Comparison of ENCODE assay signal across 9 mouse cellular contexts in the genomic region with DNA sequence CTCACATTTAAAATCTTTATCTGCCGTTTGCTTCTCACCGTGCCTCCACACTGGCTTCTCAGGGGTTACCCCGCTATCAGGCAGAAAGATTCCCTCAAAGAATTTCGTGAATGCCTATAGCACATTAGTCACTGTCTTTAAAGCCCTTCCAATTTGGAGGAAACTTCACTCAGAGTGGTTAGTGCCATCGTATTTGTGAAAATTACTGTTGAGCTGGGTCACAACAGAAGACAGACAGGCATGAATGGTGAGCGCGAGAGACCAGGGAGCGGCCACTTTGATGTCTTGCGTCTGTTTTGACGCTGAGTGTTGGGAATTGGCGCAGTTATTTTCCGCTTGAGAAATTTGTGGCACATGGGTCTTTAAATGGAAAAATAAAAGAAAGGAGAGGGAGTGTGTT.
DNase-seq lines count a peak whose midpoint lies in the region; ATAC-seq lines count a peak whose summit lies in the region.
"Had no signal": no experiment of that assay in that cellular context is flagged by ENCODE, and none has a peak within 500 bp of the region (broad histone marks: within the 10 kb centered on the region; RNA-seq: fewer than 3 reads in every experiment).

No protein-coding gene starts in this region.

- peak overlapping the region; percentile 22 for H3K4me3 ChIP-seq in heart, embryonic 16.5 days (ENCODE audit: low read length)
- H3K4me3 ChIP-seq in embryonic facial prominence, embryonic 10.5 days: peak overlapping the region; percentile 48
- H3K4me3 ChIP-seq in hindbrain, embryonic 15.5 days: peak overlapping the region; percentile 39
- peak overlapping the region; percentile 32 for H3K4me3 ChIP-seq in midbrain, embryonic 16.5 days (ENCODE audit: low read depth, low read length)

- H3K27ac ChIP-seq in heart, embryonic 16.5 days (ENCODE audit: low read length): no peak overlapping the region
- no peak overlapping the region for H3K27ac ChIP-seq in embryonic facial prominence, embryonic 10.5 days (replicated peaks)
- 0 out of 2 replicates have a peak overlapping the region, but pooled peaks have one; percentile 48 for H3K27ac ChIP-seq in hindbrain, embryonic 15.5 days (replicated peaks)
- peak overlapping the region; percentile 64 for H3K27ac ChIP-seq in midbrain, embryonic 16.5 days (ENCODE audit: low read length)

- peaks cover 10% of the 10 kb centered on the region for H3K4me1 ChIP-seq in heart, embryonic 16.5 days (ENCODE audit: control insufficient read depth, insufficient read depth, low read length)
- peaks cover 19% of the 10 kb centered on the region for H3K4me1 ChIP-seq in embryonic facial prominence, embryonic 10.5 days
- H3K4me1 ChIP-seq in hindbrain, embryonic 15.5 days (replicated peaks): peaks cover 17% of the 10 kb centered on the region
- H3K4me1 ChIP-seq in midbrain, embryonic 16.5 days (ENCODE audit: control insufficient read depth, insufficient read depth, low read length): peaks cover 17% of the 10 kb centered on the region

- WGBS in heart, embryonic 16.5 days: 5% methylated on average over 12 of the region's 12 CpGs
- 2% methylated on average over 12 of the region's 12 CpGs for WGBS in embryonic facial prominence, embryonic 10.5 days
- 2% methylated on average over 12 of the region's 12 CpGs for WGBS in hindbrain, embryonic 15.5 days
- 0% methylated on average over 12 of the region's 12 CpGs for WGBS in midbrain, embryonic 16.5 days

- no peak for ATAC-seq in heart, embryonic 16.5 days (replicated peaks; ENCODE audit: extremely low read depth, insufficient read depth, low FRiP score)
- ATAC-seq in hindbrain, embryonic 15.5 days (ENCODE audit: low FRiP score, low read depth): peak; percentile 40; the same call in 1 of the 2 replicates
- ATAC-seq in midbrain, embryonic 16.5 days: peak; percentile 46

- intact Hi-C loops in left cerebral cortex, postnatal 14 days (cut with DNase I): no loop called here
- intact Hi-C loops in left cerebral cortex, postnatal 25 days (cut with DNase I): no loop called here

- H3K27me3 ChIP-seq in heart, embryonic 16.5 days (ENCODE audit: control insufficient read depth, insufficient read depth, low read length): peaks cover 8% of the 10 kb centered on the region
- H3K27me3 ChIP-seq in embryonic facial prominence, embryonic 10.5 days (replicated peaks; ENCODE audit: low read depth, poor library complexity, severe bottlenecking): peaks cover 39% of the 10 kb centered on the region
- H3K27me3 ChIP-seq in hindbrain, embryonic 15.5 days: no peaks in the 10 kb centered on the region
- H3K27me3 ChIP-seq in midbrain, embryonic 16.5 days (ENCODE audit: control insufficient read depth, insufficient read depth, low read depth, low read length): no peaks in the 10 kb centered on the region

- DNase-seq in heart, adult 8-10 months (ENCODE audit: low spot score): no peak
- DNase-seq in embryonic facial prominence, embryonic 10.5 days (ENCODE audit: low spot score): peak; percentile 30
- DNase-seq in left cerebral cortex, postnatal 14 days (ENCODE audit: low spot score in 2 of 2): no peak
- no peak for DNase-seq in natural killer cell, adult 2 months (ENCODE audit: low spot score in 2 of 2)
- no peak for DNase-seq in left cerebral cortex, postnatal 25 days (ENCODE audit: low spot score in 2 of 2)
- DNase-seq: gastrocnemius, postnatal 36 days had no signal

- H3K9ac ChIP-seq in heart, embryonic 16.5 days (ENCODE audit: low read length): no peak overlapping the region
- H3K9ac ChIP-seq in hindbrain, embryonic 15.5 days: peak overlapping the region; percentile 13; the same call in 1 of the 2 replicates
- peak overlapping the region; percentile 52; the same call in 1 of the 2 replicates for H3K9ac ChIP-seq in midbrain, embryonic 16.5 days (ENCODE audit: low read depth, low read length)

- H3K4me2 ChIP-seq in heart, embryonic 16.5 days (ENCODE audit: low read depth, low read length): peak overlapping the region; percentile 53
- H3K4me2 ChIP-seq in hindbrain, embryonic 15.5 days: peak overlapping the region; percentile 64
- H3K4me2 ChIP-seq in midbrain, embryonic 16.5 days (ENCODE audit: low read length): peak overlapping the region; percentile 75

- no peaks in the 10 kb centered on the region for H3K36me3 ChIP-seq in heart, embryonic 16.5 days (ENCODE audit: control insufficient read depth, insufficient read depth)
- no peaks in the 10 kb centered on the region for H3K36me3 ChIP-seq in embryonic facial prominence, embryonic 10.5 days (replicated peaks)
- no peaks in the 10 kb centered on the region for H3K36me3 ChIP-seq in hindbrain, embryonic 15.5 days
- no peaks in the 10 kb centered on the region for H3K36me3 ChIP-seq in midbrain, embryonic 16.5 days (ENCODE audit: control insufficient read depth, insufficient read depth, low read length)

- no peaks in the 10 kb centered on the region for H3K9me3 ChIP-seq in heart, embryonic 16.5 days (replicated peaks; ENCODE audit: control insufficient read depth, low read length)
- H3K9me3 ChIP-seq in embryonic facial prominence, embryonic 10.5 days: no peaks in the 10 kb centered on the region
- H3K9me3 ChIP-seq in hindbrain, embryonic 15.5 days: no peaks in the 10 kb centered on the region
- H3K9me3 ChIP-seq in midbrain, embryonic 16.5 days (replicated peaks; ENCODE audit: control insufficient read depth, low read length, poor library complexity, severe bottlenecking): no peaks in the 10 kb centered on the region

Comparison
In these comparisons a context has a peak if more than half of its experiments do, and no peak if none do; other contexts are left out.
1. H3K27ac ChIP-seq: peak in hindbrain, embryonic 15.5 days (single experiment) and midbrain, embryonic 16.5 days (single experiment); none in heart, embryonic 16.5 days (single experiment) and embryonic facial prominence, embryonic 10.5 days (single experiment).
2. Peak in every context shown above with its lines, with median percentiles within 50 percentile points of each other: H3K4me2 ChIP-seq and H3K4me3 ChIP-seq.